Mouse (Mus musculus) frontal cortex, adult (tissue): ENCODE results near the gene Upf1.
A peak's percentile ranks its signal among the peaks of the same experiment; 100 is the strongest.

Experiments used
- ATAC-seq: cut with Nextera tagmentation; 2 replicates; pipeline ENCODE4 v1.9.2; 2017; ENCODE audit warnings: mild to moderate bottlenecking, moderate library complexity, mixed read lengths; ENCODE audit not compliant: low TSS enrichment

The Upf1 gene

GRCm38 (mm10) chr8:70359411-70359810, 6.3 kb upstream of the Upf1 start:
- no peak for ATAC-seq

DNA sequence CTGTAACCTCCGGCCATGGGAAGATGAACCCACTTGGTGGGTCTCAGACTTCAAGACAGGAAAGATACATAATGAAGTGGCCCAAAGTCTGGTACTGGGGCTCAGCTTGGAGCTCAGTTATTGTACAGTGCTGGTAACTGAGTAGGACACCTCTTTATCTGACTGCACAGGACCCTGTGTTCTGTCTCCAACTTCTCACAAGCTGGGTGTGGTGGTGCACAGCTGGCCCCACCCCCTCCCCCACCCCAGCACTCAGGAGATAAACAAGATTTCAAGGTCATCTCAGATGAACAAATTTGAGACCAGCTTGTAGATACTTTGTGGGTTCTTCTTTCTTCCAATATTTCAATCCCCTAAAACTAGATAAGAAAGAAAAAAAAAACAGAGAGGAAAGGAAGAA, 3.0 kb upstream of the Upf1 start:
- ATAC-seq, result no peak

- peak; percentile 77 for ATAC-seq
Measured at GRCm38 (mm10) chr8:70354004-70354403, 926 bp upstream of the Upf1 start.

- ATAC-seq, result 0 out of 2 replicates have a peak, but pooled peaks have one; percentile 0
Measured at GRCm38 (mm10) chr8:70352657-70353151, 374 bp downstream of the Upf1 start.

DNA sequence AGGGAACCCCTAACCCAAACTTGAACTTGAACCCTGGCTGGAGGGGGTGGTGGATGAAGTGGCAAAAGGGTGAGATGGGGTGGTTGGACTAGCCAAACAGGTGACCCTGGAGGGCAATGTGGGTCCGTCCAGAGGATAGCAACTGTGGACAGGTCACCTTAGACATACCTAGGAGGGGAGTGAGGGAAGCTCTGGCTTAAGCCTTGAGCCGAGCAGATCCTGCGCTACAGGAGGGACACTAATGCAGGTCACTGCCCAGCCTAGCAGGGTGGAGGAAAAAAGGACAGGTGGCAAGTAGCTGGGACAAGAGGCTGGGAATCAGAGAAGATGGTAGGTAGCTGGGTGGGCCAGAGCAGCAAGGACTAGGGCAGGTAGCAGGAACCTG, 1.1 kb downstream of the Upf1 start:
- ATAC-seq, result no peak

GRCm38 (mm10) chr8:70351035-70351999, 1.8 kb downstream of the Upf1 start:
- no peak for ATAC-seq

DNA sequence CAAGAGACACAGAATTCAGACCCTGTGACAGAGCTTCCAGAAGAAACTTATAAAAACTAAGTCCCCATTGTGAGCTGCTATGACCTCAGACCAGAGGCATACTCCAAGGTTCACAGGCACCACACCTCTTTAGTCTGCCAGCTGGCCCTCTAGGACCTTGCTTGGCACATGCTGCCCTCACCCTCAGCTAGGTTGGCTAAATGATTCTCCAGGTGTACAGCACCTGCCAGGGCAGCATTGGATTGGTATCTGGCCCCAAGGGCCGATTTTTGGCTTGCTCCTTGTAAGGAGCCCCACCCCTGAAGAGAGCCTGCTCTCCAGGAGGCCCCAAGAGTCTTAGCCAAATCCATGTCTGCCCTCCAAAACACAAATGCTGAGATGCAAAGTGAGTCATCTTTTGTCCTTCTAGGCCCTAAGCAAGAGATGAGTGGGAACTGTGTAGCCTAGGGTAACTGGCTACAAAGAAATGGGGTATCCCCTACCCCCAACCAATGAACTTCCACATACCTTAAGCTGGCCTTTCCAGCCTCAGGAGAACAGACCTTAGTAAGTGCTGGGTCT, 5.1 kb downstream of the Upf1 start:
- no peak for ATAC-seq

- ATAC-seq, result no peak
Measured at GRCm38 (mm10) chr8:70347443-70347842, 5.6 kb downstream of the Upf1 start.

DNA sequence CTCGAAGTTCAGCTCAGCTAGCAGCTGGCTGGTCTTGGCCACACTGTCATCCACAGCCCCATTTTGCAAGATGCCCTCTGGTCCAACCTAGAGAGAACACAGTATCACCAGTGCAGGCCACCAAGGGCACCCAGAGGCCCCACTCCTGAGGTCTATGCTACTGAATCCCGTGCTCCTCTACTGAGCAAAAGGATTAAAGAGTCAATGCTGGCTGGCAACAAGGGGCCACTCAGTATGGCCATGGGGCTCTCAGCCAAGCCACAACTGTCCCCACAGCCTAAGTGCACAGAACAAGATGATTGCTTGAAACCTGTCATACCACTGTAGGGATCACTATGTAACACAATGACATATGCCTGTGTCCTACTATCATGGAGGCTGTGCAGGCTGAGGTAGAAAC, 8.8 kb downstream of the Upf1 start:
- no peak for ATAC-seq

- peak; percentile 66 for ATAC-seq
Measured at GRCm38 (mm10) chr8:70343696-70344095, 9.4 kb downstream of the Upf1 start.

GRCm38 (mm10) chr8:70343076-70343475, 10.0 kb downstream of the Upf1 start:
- ATAC-seq, result no peak

DNA sequence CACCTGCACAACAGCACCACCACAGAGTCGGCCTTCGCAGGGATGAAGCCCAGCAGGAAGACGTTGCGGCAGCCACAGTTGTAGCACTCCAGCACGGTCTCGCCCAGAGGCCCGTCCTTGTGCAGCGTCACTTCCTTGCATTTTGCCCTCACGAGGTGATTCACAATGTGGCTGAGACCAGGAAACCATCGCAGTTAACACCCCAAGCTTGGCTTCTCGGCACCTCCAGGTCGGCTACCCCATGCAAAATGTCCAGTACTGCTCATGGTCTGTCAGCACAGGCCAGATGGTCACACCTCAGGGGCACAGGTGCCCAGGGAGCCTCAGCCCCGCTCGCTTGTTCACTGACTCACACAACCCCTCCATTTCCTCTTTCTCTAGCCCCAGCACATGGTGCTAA, 11.1 kb downstream of the Upf1 start:
- ATAC-seq, result no peak

DNA sequence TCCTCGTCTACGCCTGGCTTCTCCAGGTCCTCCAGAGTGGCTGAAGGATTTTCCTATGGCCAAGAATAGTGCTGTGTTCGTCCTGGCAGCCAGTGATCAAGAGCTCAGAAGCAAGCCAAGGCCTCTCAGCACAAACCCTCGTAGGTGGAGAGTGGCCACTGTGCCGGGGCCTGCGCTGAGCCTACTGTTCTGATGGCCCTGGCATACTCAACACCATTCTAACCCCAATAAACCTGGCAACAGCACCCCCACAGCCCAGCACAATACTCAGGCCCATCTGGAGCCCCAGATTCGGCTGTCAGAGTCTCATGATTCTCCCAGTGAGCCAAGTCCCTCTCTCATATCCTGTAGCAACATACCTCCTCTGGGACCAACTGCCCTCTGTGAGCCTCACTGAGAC, 12.4 kb downstream of the Upf1 start:
- peak; percentile 27; the same call in 1 of the 2 replicates for ATAC-seq

- ATAC-seq, result no peak
Measured at GRCm38 (mm10) chr8:70338931-70339330, 14.1 kb downstream of the Upf1 start.

- no peak for ATAC-seq
Measured at GRCm38 (mm10) chr8:70332878-70333202, 20.2 kb downstream of the Upf1 start.

- ATAC-seq, result peak; percentile 63
Measured at GRCm38 (mm10) chr8:70332070-70332877, 20.8 kb downstream of the Upf1 start.

- no peak for ATAC-seq
Measured at GRCm38 (mm10) chr8:70331526-70331925, 21.6 kb downstream of the Upf1 start.

DNA sequence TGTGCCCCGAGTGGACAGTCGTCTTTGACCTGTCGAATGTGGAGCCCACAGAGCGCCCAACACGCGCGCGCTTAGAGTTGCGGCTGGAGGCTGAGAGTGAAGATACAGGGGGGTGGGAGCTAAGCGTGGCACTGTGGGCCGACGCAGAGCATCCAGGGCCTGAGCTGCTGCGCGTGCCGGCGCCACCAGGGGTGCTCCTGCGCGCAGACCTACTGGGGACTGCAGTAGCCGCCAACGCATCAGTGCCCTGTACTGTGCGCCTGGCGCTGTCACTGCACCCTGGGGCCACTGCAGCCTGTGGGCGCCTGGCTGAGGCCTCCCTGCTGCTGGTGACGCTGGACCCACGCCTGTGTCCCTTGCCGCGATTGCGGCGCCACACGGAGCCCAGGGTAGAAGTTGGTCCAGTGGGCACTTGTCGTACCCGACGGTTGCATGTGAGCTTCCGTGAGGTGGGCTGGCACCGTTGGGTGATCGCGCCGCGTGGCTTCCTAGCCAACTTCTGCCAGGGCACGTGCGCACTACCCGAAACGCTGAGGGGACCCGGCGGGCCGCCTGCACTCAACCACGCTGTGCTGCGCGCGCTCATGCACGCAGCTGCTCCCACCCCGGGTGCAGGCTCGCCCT, 22.2 kb downstream of the Upf1 start:
- ATAC-seq, result peak; percentile 56

GRCm38 (mm10) chr8:70329835-70330740, 23.0 kb downstream of the Upf1 start:
- peak; percentile 8; the same call in 1 of the 2 replicates for ATAC-seq

DNA sequence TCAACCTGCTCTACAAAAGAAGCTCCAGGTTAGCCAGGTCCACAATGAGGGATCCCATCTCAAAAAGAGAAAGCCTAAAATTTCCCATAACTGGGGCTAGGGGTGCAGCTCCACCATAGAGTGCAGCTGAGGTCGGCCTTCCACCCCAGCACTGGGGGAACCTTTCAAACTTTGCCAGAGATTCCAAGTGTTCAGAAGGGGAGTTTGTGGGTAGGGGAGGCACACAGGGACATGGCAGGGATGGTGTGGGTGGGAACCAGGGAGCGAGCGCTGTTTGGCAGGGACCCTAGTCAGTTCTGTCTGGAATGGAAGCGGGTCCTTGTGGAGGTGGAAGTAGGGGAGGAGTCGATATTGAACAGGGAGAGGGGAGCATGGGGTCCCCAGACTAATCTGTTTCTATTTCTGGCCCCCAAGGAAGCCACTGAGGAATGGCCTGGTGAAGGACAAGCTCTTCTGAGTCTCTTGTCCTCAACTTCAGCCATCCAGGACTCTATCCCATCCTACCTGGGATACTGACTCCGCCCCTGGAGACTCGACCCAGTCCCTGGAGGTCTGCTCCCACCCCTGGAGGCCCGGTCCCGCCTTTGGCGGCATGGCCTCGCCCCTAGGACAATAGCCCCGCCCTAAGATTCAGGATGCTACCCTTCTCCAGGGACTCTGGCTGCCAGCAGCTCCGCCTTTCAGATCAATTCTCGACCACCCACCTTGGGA, 23.8 kb downstream of the Upf1 start, which contains the start of gene Gdf1:
TSS of gene Gdf1 (plus strand) at position 694 of the 711 bp plus-strand sequence.
- ATAC-seq, result no peak
